Mouse (Mus musculus) splenic B cell, adult 2 months (primary cell): ENCODE data around the gene Acacb.

Experiments
- DNase-seq: peaks from one replicate; pipeline ENCODE4 v3.0.0-alpha.2; 2011; ENCODE audit warnings: low read depth, low spot score
- H3K27me3 ChIP-seq: 2 replicates; pipeline ENCODE4 v1.6.1; 2012; ENCODE audit warnings: mild to moderate bottlenecking, low read length, moderate library complexity, mixed read lengths; ENCODE audit not compliant: control insufficient read depth, poor library complexity, insufficient read depth, severe bottlenecking
- H3K36me3 ChIP-seq: 2 replicates; pipeline ENCODE4 v1.6.1; 2012; ENCODE audit warnings: mild to moderate bottlenecking, low read length, moderate library complexity, mixed read lengths; ENCODE audit not compliant: control insufficient read depth, poor library complexity, insufficient read depth, severe bottlenecking

Acacb gene

GRCm38 (mm10) chr5:114286102-114286501 lies 139.8 kb downstream of the Acacb start:
- Histone ChIP-seq H3K36me3 (no peaks in the 10 kb centered on the region), H3K27me3 (no peaks in the 10 kb centered on the region; the same call in 1 of the 2 replicates)
- no peak for DNase-seq

GRCm38 (mm10) chr5:114286872-114287571 lies 140.7 kb downstream of the Acacb start:
- Histone ChIP-seq H3K36me3 (no peaks in the 10 kb centered on the region), H3K27me3 (no peaks in the 10 kb centered on the region; the same call in 1 of the 2 replicates)
- no peak for DNase-seq

- no peak for DNase-seq
- Histone ChIP-seq H3K27me3 (no peaks in the 10 kb centered on the region; the same call in 1 of the 2 replicates), H3K36me3 (no peaks in the 10 kb centered on the region)
These were observed 142.1 kb downstream of the Acacb start for GRCm38 (mm10) chr5:114288396-114288795.

GRCm38 (mm10) chr5:114288874-114289273 lies 142.5 kb downstream of the Acacb start, which contains the start of gene Myo1h:
Myo1h (plus strand) TSS chr5:114289166.
- no peaks in the 10 kb centered on the region for H3K36me3 ChIP-seq
- no peak for DNase-seq
- no peaks in the 10 kb centered on the region; the same call in 1 of the 2 replicates for H3K27me3 ChIP-seq

GRCm38 (mm10) chr5:114290004-114290403 lies 143.7 kb downstream of the Acacb start:
- Histone ChIP-seq H3K36me3 (no peaks in the 10 kb centered on the region), H3K27me3 (no peaks in the 10 kb centered on the region; the same call in 1 of the 2 replicates)
- DNase-seq = no peak

- peak; percentile 35 for DNase-seq
- Histone ChIP-seq H3K27me3 (no peaks in the 10 kb centered on the region), H3K36me3 (no peaks in the 10 kb centered on the region)
These were observed 150.6 kb downstream of the Acacb start for GRCm38 (mm10) chr5:114296693-114297631.

GRCm38 (mm10) chr5:114298212-114298894 lies 152.0 kb downstream of the Acacb start:
- no peaks in the 10 kb centered on the region for H3K36me3 ChIP-seq
- DNase-seq = no peak
- no peaks in the 10 kb centered on the region for H3K27me3 ChIP-seq

- Histone ChIP-seq H3K27me3 (no peaks in the 10 kb centered on the region), H3K36me3 (no peaks in the 10 kb centered on the region)
- no peak for DNase-seq
These were observed 153.0 kb downstream of the Acacb start for GRCm38 (mm10) chr5:114299156-114299855.

GRCm38 (mm10) chr5:114299883-114300610 lies 153.7 kb downstream of the Acacb start:
- Histone ChIP-seq H3K27me3 (no peaks in the 10 kb centered on the region), H3K36me3 (no peaks in the 10 kb centered on the region)
- no peak for DNase-seq
